Mouse (Mus musculus) adrenal gland, postnatal 4 days (tissue): ENCODE measurements around the gene Pappa. TPM values are rescaled to one million over a fixed set of nuclear protein-coding genes. Genes with fewer than 3 reads are reported as not detected.

Experiments used
- DNase-seq, 2 experiments: peaks; one replicate each; pipeline ENCODE4 v3.0.0; 2021 to 2022; ENCODE audit warnings: low spot score in 2 of 2, mixed read lengths in 2 of 2
- total RNA-seq, 2 experiments: library from RNA; stranded (reverse); gene quantifications; 2 replicates each; pipeline ENCODE4 v1.2.3; 2021

Pappa gene
- total RNA-seq, 2 experiments from 2014 or later, result 1.1 to 2.1 TPM

- DNase-seq, result no peak
Measured at GRCm38 (mm10) chr4:65166288-65166835, 42.4 kb downstream of the Pappa start.

GRCm38 (mm10) chr4:65174505-65174904, 50.5 kb downstream of the Pappa start:
- DNase-seq, result no peak

- no peak for DNase-seq
Measured at GRCm38 (mm10) chr4:65178146-65178545, 54.2 kb downstream of the Pappa start.

- DNase-seq, result no peak
Measured at GRCm38 (mm10) chr4:65187236-65187635, 63.3 kb downstream of the Pappa start.

GRCm38 (mm10) chr4:65187716-65188115, 63.7 kb downstream of the Pappa start:
- DNase-seq, result no peak

- no peak for DNase-seq
Measured at GRCm38 (mm10) chr4:65188921-65189485, 65.0 kb downstream of the Pappa start.

GRCm38 (mm10) chr4:65192810-65193209, 68.8 kb downstream of the Pappa start:
- DNase-seq, result no peak

GRCm38 (mm10) chr4:65195971-65196370, 72.0 kb downstream of the Pappa start:
- DNase-seq, result no peak

GRCm38 (mm10) chr4:65203666-65204065, 79.7 kb downstream of the Pappa start:
- no peak for DNase-seq

- DNase-seq, result no peak
Measured at GRCm38 (mm10) chr4:65205446-65205845, 81.5 kb downstream of the Pappa start.

GRCm38 (mm10) chr4:65209369-65210015, 85.5 kb downstream of the Pappa start:
- DNase-seq, result no peak

GRCm38 (mm10) chr4:65216682-65217081, 92.7 kb downstream of the Pappa start:
- DNase-seq, result no peak

- no peak for DNase-seq
Measured at GRCm38 (mm10) chr4:65217651-65218364, 93.8 kb downstream of the Pappa start.

- DNase-seq, result no peak
Measured at GRCm38 (mm10) chr4:65223901-65224300, 99.9 kb downstream of the Pappa start.

- no peak for DNase-seq
Measured at GRCm38 (mm10) chr4:65238540-65238998, 114.6 kb downstream of the Pappa start.

- DNase-seq, result no peak
Measured at GRCm38 (mm10) chr4:65242434-65242931, 118.5 kb downstream of the Pappa start.

GRCm38 (mm10) chr4:65243245-65243644, 119.3 kb downstream of the Pappa start:
- no peak for DNase-seq

- DNase-seq, result no peak
Measured at GRCm38 (mm10) chr4:65245015-65245414, 121.0 kb downstream of the Pappa start.

- no peak for DNase-seq
Measured at GRCm38 (mm10) chr4:65245440-65245839, 121.5 kb downstream of the Pappa start.

- DNase-seq, result no peak
Measured at GRCm38 (mm10) chr4:65252193-65252592, 128.2 kb downstream of the Pappa start.

- no peak for DNase-seq
Measured at GRCm38 (mm10) chr4:65254073-65254472, 130.1 kb downstream of the Pappa start.

- DNase-seq, result no peak
Measured at GRCm38 (mm10) chr4:65267066-65267465, 143.1 kb downstream of the Pappa start.
